Mouse (Mus musculus) heart, embryonic 15.5 days (tissue): ENCODE data around the gene Eml1. TPM values are rescaled to one million over a fixed set of nuclear protein-coding genes. Genes with fewer than 3 reads are reported as not detected.
A peak's percentile ranks its signal among the peaks of the same experiment; 100 is the strongest.

Source experiments
- ATAC-seq: fragments of 200-750 bp; cut with Nextera tagmentation; replicated peaks from 2 replicates; pipeline ENCODE4 v1.8.0; 2017; ENCODE audit warnings: low read depth, moderate TSS enrichment; ENCODE audit not compliant: insufficient number of reproducible peaks, insufficient read depth, low FRiP score
- H3K27ac ChIP-seq: fragments of 300-500 bp; sonication (generic); 2 replicates; pipeline ENCODE4 v1.5.1; 2015; ENCODE audit warnings: mild to moderate bottlenecking, inconsistent platforms
- H3K27me3 ChIP-seq: fragments of 300-500 bp; sonication (generic); 2 replicates; pipeline ENCODE4 v1.6.1; 2015; ENCODE audit warnings: inconsistent platforms
- H3K36me3 ChIP-seq: fragments of 300-500 bp; sonication (generic); 2 replicates; pipeline ENCODE4 v1.6.1; 2015; ENCODE audit warnings: mild to moderate bottlenecking, inconsistent platforms
- H3K4me1 ChIP-seq: fragments of 300-500 bp; sonication (generic); replicated peaks from 2 replicates; pipeline ENCODE4 v1.6.1; 2015; ENCODE audit warnings: inconsistent platforms
- H3K4me2 ChIP-seq: fragments of 300-500 bp; sonication (generic); 2 replicates; pipeline ENCODE4 v1.6.1; 2015; ENCODE audit warnings: inconsistent platforms, mild to moderate bottlenecking, moderate library complexity
- H3K4me3 ChIP-seq: fragments of 300-500 bp; sonication (generic); 2 replicates; pipeline ENCODE4 v1.5.1; 2015; ENCODE audit warnings: mild to moderate bottlenecking, inconsistent platforms
- H3K9ac ChIP-seq: fragments of 300-500 bp; sonication (generic); 2 replicates; pipeline ENCODE4 v1.6.1; 2015; ENCODE audit warnings: mild to moderate bottlenecking, inconsistent platforms
- H3K9me3 ChIP-seq: fragments of 300-500 bp; sonication (generic); replicated peaks from 2 replicates; pipeline ENCODE4 v1.6.1; 2016; ENCODE audit warnings: inconsistent platforms
- WGBS: fragments of 180-500 bp; shearing (Covaris S2); methylation state at CpG from one replicate; pipeline ENCODE4 v1.1.7; 2015; ENCODE audit warnings: mixed read lengths; 5-methylcytosine and 5-hydroxymethylcytosine counted together
- polyA plus RNA-seq: library from polyadenylated mRNA; unstranded; fragments of >200 nt; fragmentation: Nextera tagmentation; extraction: Ambion mirVana; gene quantifications from 2 replicates; pipeline ENCODE4 v1.2.1, GENCODE M21; 2015

Eml1 gene
- polyA plus RNA-seq, 1 experiment from 2014 or later: 62.5 TPM

- 75% methylated on average over 7 of the region's 7 CpGs for WGBS
Observed at GRCm38 (mm10) chr12:108398681-108399080, 27.9 kb downstream of the Eml1 start.

GRCm38 (mm10) chr12:108399191-108399590 lies 28.4 kb downstream of the Eml1 start:
- no peak for ATAC-seq
- no peak overlapping the region for H3K9ac ChIP-seq
- no peaks in the 10 kb centered on the region for H3K36me3 ChIP-seq
- H3K4me3 ChIP-seq: no peak overlapping the region
- H3K27me3 ChIP-seq: no peaks in the 10 kb centered on the region
- H3K4me1 ChIP-seq: peaks cover 9% of the 10 kb centered on the region
- H3K4me2 ChIP-seq: no peak overlapping the region
- no peak overlapping the region for H3K27ac ChIP-seq
- 81% methylated on average over 8 of the region's 8 CpGs for WGBS
- no peaks in the 10 kb centered on the region for H3K9me3 ChIP-seq

More at GRCm38 (mm10) chr12:108398681-108399080, 27.9 kb downstream of the Eml1 start:
- Histone ChIP-seq H3K9ac (no peak overlapping the region), H3K4me2 (no peak overlapping the region), H3K36me3 (no peaks in the 10 kb centered on the region), H3K27ac (no peak overlapping the region), H3K27me3 (no peaks in the 10 kb centered on the region), H3K9me3 (no peaks in the 10 kb centered on the region), H3K4me3 (no peak overlapping the region), H3K4me1 (peaks cover 14% of the 10 kb centered on the region)
- ATAC-seq: no peak

- WGBS: 53% methylated on average over 8 of the region's 8 CpGs
- no peak overlapping the region for H3K27ac ChIP-seq
- H3K4me2 ChIP-seq: no peak overlapping the region
- no peaks in the 10 kb centered on the region for H3K9me3 ChIP-seq
- H3K9ac ChIP-seq: no peak overlapping the region
- peaks cover 9% of the 10 kb centered on the region for H3K4me1 ChIP-seq
- no peaks in the 10 kb centered on the region for H3K36me3 ChIP-seq
- ATAC-seq: no peak
- H3K27me3 ChIP-seq: no peaks in the 10 kb centered on the region
- no peak overlapping the region for H3K4me3 ChIP-seq
Observed at GRCm38 (mm10) chr12:108400951-108401350, 30.2 kb downstream of the Eml1 start.

GRCm38 (mm10) chr12:108403957-108404356 lies 33.2 kb downstream of the Eml1 start:
- no peak overlapping the region for H3K4me3 ChIP-seq
- H3K27me3 ChIP-seq: no peaks in the 10 kb centered on the region
- H3K4me1 ChIP-seq: peaks cover 15% of the 10 kb centered on the region
- WGBS: 57% methylated on average over 6 of the region's 6 CpGs
- no peak overlapping the region for H3K4me2 ChIP-seq
- H3K9me3 ChIP-seq: no peaks in the 10 kb centered on the region
- no peak overlapping the region; the same call in 1 of the 2 replicates for H3K27ac ChIP-seq
- H3K36me3 ChIP-seq: no peaks in the 10 kb centered on the region
- ATAC-seq: peak; percentile 47
- no peak overlapping the region for H3K9ac ChIP-seq

- Histone ChIP-seq H3K4me1 (peaks cover 17% of the 10 kb centered on the region), H3K4me3 (no peak overlapping the region), H3K9ac (no peak overlapping the region), H3K36me3 (no peaks in the 10 kb centered on the region), H3K9me3 (no peaks in the 10 kb centered on the region), H3K27ac (no peak overlapping the region), H3K4me2 (no peak overlapping the region), H3K27me3 (no peaks in the 10 kb centered on the region)
- no peak for ATAC-seq
- WGBS: 75% methylated on average over 5 of the region's 5 CpGs
Observed at GRCm38 (mm10) chr12:108409100-108409499, 38.3 kb downstream of the Eml1 start.

- no peaks in the 10 kb centered on the region for H3K9me3 ChIP-seq
- H3K9ac ChIP-seq: no peak overlapping the region
- peaks cover 17% of the 10 kb centered on the region for H3K4me1 ChIP-seq
- no peaks in the 10 kb centered on the region for H3K27me3 ChIP-seq
- H3K36me3 ChIP-seq: no peaks in the 10 kb centered on the region
- no peak overlapping the region for H3K27ac ChIP-seq
- H3K4me2 ChIP-seq: no peak overlapping the region
- 61% methylated on average over 14 of the region's 14 CpGs for WGBS
- H3K4me3 ChIP-seq: no peak overlapping the region
- ATAC-seq: no peak
Observed at GRCm38 (mm10) chr12:108410416-108411208, 39.9 kb downstream of the Eml1 start.

- H3K4me1 ChIP-seq: peaks cover 9% of the 10 kb centered on the region; the same call in 1 of the 2 replicates
- H3K9me3 ChIP-seq: no peaks in the 10 kb centered on the region
- WGBS: 91% methylated on average over 9 of the region's 9 CpGs
- no peak overlapping the region for H3K27ac ChIP-seq
- no peak overlapping the region for H3K4me3 ChIP-seq
- H3K4me2 ChIP-seq: no peak overlapping the region
- H3K36me3 ChIP-seq: no peaks in the 10 kb centered on the region
- no peaks in the 10 kb centered on the region for H3K27me3 ChIP-seq
- H3K9ac ChIP-seq: no peak overlapping the region
- no peak for ATAC-seq
Observed at GRCm38 (mm10) chr12:108414932-108415331, 44.2 kb downstream of the Eml1 start.

GRCm38 (mm10) chr12:108419570-108419969 lies 48.8 kb downstream of the Eml1 start:
- H3K9me3 ChIP-seq: no peaks in the 10 kb centered on the region
- no peak overlapping the region for H3K4me3 ChIP-seq
- peaks cover 20% of the 10 kb centered on the region for H3K4me1 ChIP-seq
- no peaks in the 10 kb centered on the region for H3K36me3 ChIP-seq
- no peak for ATAC-seq
- peaks cover 3% of the 10 kb centered on the region; the same call in 1 of the 2 replicates for H3K27me3 ChIP-seq
- no peak overlapping the region for H3K27ac ChIP-seq
- H3K4me2 ChIP-seq: no peak overlapping the region
- H3K9ac ChIP-seq: no peak overlapping the region

- Histone ChIP-seq H3K9me3 (no peaks in the 10 kb centered on the region), H3K27ac (no peak overlapping the region), H3K4me1 (peaks cover 20% of the 10 kb centered on the region), H3K36me3 (no peaks in the 10 kb centered on the region), H3K9ac (no peak overlapping the region), H3K4me2 (peak overlapping the region; percentile 2; the same call in 1 of the 2 replicates), H3K4me3 (no peak overlapping the region), H3K27me3 (peaks cover 3% of the 10 kb centered on the region; the same call in 1 of the 2 replicates)
- WGBS: 57% methylated on average over 1 of the region's 1 CpGs
- ATAC-seq: no peak
Observed at GRCm38 (mm10) chr12:108421477-108421876, 50.7 kb downstream of the Eml1 start.

GRCm38 (mm10) chr12:108422495-108422857 lies 51.7 kb downstream of the Eml1 start:
- Histone ChIP-seq H3K27ac (peak overlapping the region; percentile 79), H3K4me1 (peaks cover 20% of the 10 kb centered on the region), H3K27me3 (peaks cover 3% of the 10 kb centered on the region; the same call in 1 of the 2 replicates), H3K4me3 (peak overlapping the region; percentile 83), H3K9ac (peak overlapping the region; percentile 89), H3K9me3 (no peaks in the 10 kb centered on the region), H3K36me3 (no peaks in the 10 kb centered on the region), H3K4me2 (peak overlapping the region; percentile 92)
- ATAC-seq: peak; percentile 38; the same call in 1 of the 2 replicates
- WGBS: under 1% methylated on average over 14 of the region's 14 CpGs

- peaks cover 20% of the 10 kb centered on the region for H3K4me1 ChIP-seq
- H3K27ac ChIP-seq: peak overlapping the region; percentile 79
- ATAC-seq: peak; percentile 91
- H3K4me2 ChIP-seq: peak overlapping the region; percentile 92
- H3K36me3 ChIP-seq: no peaks in the 10 kb centered on the region
- H3K9ac ChIP-seq: peak overlapping the region; percentile 89
- WGBS: under 1% methylated on average over 82 of the region's 90 CpGs
- H3K9me3 ChIP-seq: no peaks in the 10 kb centered on the region
- peaks cover 3% of the 10 kb centered on the region; the same call in 1 of the 2 replicates for H3K27me3 ChIP-seq
- peak overlapping the region; percentile 83 for H3K4me3 ChIP-seq
Observed at GRCm38 (mm10) chr12:108422858-108423631, 52.3 kb downstream of the Eml1 start.
